Mouse (Mus musculus): ENCODE measurements around the gene Mme. TPM values are rescaled to one million over a fixed set of nuclear protein-coding genes. Genes with fewer than 3 reads are reported as not detected.

Gene Mme
- total RNA-seq, 2 experiments from 2014 or later = 4.3 to 5.5 TPM

DNA sequence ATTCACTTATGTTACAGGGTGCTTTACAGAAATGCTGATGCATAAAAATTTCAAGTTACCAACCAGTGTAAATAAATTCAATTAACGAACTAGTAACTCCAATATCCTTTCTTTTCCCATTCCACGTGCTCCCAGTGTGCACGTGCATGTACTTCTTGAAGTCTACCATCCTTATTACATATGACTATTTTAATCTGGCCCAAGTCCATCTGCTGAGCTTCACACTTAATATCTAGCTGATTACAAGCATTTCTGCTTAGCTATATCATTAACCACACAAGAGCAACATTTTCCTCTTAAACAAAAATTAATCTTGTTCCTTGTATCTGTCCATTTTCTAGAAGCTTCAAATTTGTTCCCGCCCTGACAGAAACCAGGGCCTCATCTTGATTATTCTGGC, 108.9 kb downstream of the Mme start:
- DNase-seq (ENCODE audit: low spot score) = no peak

DNA sequence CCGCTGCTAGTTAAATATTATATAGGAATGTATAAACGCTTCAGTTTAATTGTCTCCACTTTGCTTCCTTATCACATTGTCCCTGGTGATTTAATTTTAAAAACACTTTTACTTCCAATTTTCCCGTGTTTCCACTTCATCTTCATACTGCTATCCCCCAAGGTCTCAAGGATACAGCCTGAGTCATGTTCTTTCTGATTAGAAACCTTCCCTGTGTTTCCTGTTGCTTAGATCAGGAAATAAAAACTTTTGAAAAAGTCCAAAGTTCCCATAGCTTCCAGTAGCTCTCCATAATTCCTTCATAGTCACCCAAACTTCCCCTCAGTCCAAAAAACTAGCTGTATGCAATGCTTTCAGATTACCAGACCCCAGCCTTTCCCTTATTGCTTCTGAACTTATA, 109.4 kb downstream of the Mme start:
- no peak for DNase-seq (ENCODE audit: low spot score)

DNA sequence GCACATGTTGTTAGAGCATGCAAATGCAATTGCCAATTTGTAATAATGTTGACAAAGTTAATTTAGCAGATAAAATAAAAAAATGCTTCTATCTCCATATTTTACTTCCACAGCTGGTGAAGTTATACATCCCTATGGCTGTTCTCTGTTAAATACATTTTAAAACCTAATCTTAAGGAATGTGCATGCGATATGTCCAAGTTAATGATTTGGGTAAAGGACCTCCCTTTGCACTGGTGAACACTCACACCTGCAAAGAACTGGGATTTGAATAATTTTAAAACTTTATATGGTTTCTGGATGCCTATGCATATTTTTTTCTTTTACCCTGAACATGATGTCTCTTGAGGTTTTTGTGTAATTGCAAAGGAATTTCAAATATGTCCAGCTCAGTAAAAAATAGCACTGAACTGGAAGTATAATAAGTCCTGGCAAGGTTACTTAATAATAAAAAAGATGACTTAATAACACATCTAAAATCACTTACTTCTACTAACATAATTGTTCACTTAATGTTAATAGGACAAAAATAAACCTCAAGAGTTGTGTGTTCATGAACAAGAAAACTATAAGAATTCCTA, 110.4 kb downstream of the Mme start:
- no peak for DNase-seq (ENCODE audit: low spot score)

DNA sequence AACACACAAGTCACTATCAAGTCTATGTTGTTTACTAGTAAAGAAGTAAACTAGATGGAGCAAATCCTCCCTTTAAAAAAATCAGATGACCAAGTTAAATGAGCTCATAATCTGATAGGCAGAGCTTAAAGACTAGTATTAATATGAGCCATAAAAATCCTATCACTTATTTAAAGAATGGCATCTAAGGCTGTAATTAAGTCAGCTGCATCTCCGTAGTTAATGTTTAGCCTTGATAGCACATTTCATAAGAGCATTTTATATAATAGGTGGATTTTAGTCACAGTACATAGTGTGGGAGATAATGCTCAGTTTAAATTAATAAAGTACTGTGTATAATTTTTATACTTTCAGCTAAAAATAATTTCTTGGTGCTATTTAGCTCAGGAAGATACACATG, 118.2 kb downstream of the Mme start:
- no peak for DNase-seq (ENCODE audit: low spot score)

DNA sequence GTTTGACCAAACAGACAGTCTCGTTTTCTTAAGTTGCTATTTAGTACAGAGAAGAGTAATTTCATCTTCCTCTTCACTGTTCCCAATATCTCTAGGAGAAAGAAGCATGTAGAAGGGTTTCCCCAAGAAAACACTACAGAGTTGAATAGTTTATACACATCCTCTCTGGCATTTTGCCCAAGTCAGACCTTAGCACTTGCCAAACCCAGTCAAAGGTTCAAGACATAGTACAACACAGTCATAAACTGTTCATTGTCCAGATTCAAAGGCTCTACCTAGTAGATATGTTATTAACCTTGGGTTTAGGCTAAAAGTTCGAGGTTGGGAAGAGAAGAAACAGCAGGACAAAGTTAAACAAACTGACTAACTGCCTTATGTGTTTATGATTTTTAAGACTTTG, 143.7 kb downstream of the Mme start:
- DNase-seq (ENCODE audit: low spot score) = no peak

DNA sequence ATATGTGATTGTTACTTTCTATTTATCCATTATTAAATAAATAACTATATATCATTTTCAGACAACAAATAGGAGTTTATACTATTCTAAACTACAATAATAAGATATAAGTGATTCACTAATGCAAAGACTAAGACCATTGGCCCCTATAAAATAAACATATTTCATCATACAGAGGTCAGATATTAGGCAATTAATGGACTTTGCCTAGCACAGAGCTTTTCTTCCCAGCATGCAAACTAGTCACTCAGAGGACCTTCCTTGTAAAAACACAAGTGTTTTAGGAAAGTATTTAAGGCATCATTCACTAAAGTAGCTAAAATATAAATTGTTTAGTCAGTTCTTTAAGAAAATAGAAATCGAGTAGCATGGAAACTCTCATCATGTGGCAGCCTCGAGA, 149.4 kb downstream of the Mme start:
- no peak for DNase-seq (ENCODE audit: low spot score)

DNA sequence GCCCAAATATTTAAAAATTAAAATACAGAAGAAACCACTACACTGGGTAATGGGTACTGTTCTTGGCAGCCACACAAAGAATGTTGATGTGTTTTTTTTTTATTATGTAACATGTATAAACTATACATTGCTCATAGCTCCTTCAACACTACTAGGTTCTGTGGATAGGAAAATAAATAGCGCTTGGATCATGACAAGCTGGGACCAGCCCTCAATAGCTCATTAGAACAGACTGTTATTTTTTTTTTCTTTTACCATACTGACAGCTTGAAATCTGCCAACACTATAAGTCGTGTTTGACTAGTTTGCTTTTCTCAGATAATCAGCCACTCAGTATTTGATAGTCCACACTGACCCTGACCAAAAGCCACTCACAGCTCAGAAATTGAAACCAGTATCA, 150.0 kb downstream of the Mme start:
- no peak for DNase-seq (ENCODE audit: low spot score)

GRCm38 (mm10) chr3:63394424-63394941, 153.1 kb downstream of the Mme start:
- no peak for DNase-seq (ENCODE audit: low spot score)

DNA sequence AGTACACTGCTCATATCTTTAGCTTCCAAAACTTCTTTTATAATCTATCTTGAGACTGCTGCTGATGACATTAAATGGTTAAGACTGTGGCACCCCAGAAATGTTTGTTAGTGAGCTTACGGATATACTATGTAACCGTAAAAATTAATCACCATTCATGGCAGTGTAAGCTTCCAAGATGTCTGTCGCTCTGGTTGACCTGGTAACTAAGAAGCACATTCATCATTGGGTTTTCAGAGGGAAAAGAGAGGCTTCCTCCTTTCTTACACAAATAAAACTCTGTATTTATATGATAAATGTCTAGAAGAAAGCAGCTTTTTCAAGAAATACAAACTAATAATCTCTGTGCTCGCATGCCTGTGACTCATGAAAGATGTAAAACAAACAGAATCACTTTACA, 156.8 kb downstream of the Mme start:
- no peak for DNase-seq (ENCODE audit: low spot score)

DNA sequence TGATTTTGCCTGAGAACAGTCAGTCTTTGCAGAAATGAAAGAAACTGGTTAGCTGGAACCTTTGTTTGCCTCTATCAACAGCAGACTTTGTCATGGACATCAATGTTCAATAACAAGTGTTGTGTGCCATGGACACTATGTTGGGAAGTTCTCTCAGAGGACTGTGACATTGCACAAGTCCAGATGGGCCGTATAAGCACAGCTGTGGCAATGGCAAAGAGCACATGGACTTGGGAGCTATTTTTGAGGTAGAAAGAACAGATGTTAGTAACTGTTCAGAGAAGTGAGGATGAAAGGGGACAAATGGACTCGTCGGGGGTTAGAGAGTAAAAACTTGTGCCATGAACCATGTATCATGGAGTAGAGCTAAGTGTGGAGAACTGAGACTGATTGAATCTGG, 165.1 kb downstream of the Mme start:
- peak; percentile 54 for DNase-seq (ENCODE audit: low spot score)

GRCm38 (mm10) chr3:63411006-63411405, 169.7 kb downstream of the Mme start:
- DNase-seq (ENCODE audit: low spot score) = no peak

- no peak for DNase-seq (ENCODE audit: low spot score)
Measured at GRCm38 (mm10) chr3:63412220-63412937, 171.0 kb downstream of the Mme start.

- DNase-seq (ENCODE audit: low spot score) = no peak
Measured at GRCm38 (mm10) chr3:63413046-63413911, 171.9 kb downstream of the Mme start.

- no peak for DNase-seq (ENCODE audit: low spot score)
Measured at GRCm38 (mm10) chr3:63417284-63417683, 175.9 kb downstream of the Mme start.

DNA sequence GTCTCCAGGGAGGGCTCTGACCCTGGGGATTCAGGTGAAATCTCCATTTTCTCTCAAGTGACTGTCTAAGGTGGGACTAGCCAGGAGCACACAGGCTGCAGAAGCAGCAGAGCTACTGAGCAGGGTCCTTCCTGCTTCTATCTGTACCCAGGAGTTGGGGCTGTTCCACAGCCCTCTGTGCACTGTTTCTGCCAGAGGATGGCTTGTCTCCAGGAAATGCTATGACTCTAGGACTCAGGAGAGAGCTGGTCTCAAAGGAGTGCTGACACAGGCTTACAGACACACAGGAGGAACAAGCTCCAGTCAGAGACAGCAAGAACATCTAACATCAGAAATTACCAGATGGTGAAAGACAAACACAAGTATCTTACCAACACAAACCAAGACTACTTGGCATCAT, 176.4 kb downstream of the Mme start:
- no peak for DNase-seq (ENCODE audit: low spot score)

DNA sequence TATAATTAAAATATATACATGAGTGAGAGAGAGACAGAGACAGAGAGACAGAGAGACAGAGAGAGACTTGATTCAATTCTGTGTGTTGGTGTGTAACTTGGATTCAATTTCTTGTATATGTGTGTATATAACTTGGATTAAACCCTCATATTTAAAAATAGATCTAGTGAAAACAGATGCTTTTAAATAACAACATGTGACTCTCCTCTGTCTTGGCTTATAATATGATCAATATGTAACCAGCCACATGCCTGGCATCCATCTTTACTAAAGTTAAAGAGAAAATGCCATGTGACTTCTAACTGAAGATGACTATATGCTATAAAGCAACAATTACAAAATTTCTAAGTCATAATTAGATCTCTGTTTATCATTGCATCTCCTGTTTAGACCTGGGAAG, 182.2 kb downstream of the Mme start:
- DNase-seq (ENCODE audit: low spot score) = no peak

Other genes with a start within 250 kb of the Mme start
- gene Gm34302, start 242.3 kb downstream of the Mme start, total RNA-seq (2021) = 10 to 100 TPM; 76.9 to 85.7 TPM